In the genomic region with DNA sequence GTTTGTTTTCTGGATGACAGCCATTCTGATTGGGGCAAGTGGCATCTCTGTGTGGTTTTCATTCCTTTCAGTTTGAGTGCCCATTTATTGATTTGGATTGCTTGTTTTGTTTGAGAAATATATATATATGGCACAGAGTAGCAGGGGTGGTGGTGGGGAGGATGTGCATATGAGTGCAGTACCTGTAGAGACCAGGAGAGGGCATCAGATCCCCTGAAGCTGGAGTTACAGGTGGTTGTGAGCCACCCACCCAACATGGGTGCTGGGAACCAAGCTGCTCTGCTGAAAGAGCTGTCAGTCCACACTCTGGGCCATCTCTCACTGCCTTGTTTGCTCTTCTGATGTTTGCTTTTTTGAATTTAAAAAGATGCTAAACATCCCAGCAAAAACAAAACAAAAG, we compare ENCODE assay signal across 14 mouse cellular contexts.
DNase-seq lines count a peak whose midpoint lies in the region; ATAC-seq and TF ChIP-seq lines count a peak whose summit lies in the region.
"Had no signal": no experiment of that assay in that cellular context is flagged by ENCODE, and none has a peak within 500 bp of the region (broad histone marks: within the 10 kb centered on the region; RNA-seq: fewer than 3 reads in every experiment).

No protein-coding gene starts in this region.

- H3K4me2 ChIP-seq in kidney, postnatal 0 days (ENCODE audit: low read length) = no peak overlapping the region
- H3K4me2 ChIP-seq: neural tube, embryonic 15.5 days had no signal

- no peaks in the 10 kb centered on the region for H3K27me3 ChIP-seq in kidney, postnatal 0 days (ENCODE audit: insufficient read depth, low read length)
- no peaks in the 10 kb centered on the region for H3K27me3 ChIP-seq in thymus, adult 2 months (ENCODE audit: control insufficient read depth, insufficient read depth, low read length)
- H3K27me3 ChIP-seq in G1E (ENCODE audit: insufficient read depth, low read length) = no peaks in the 10 kb centered on the region
- H3K27me3 ChIP-seq in splenic B cell, adult 2 months (ENCODE audit: control insufficient read depth, insufficient read depth, low read length, poor library complexity, severe bottlenecking) = no peaks in the 10 kb centered on the region
- H3K27me3 ChIP-seq: neural tube, embryonic 15.5 days had no signal

- H3K27ac ChIP-seq in kidney, postnatal 0 days = no peak overlapping the region
- H3K27ac ChIP-seq in thymus, adult 2 months (ENCODE audit: control insufficient read depth, insufficient read depth, low read length) = no peak overlapping the region
- H3K27ac ChIP-seq: neural tube, embryonic 15.5 days had no signal

- DNase-seq in kidney, postnatal 0 days (ENCODE audit: low spot score) = no peak
- DNase-seq in kidney, postnatal 14 days = no peak
- DNase-seq in thymus, adult 2 months = no peak
- no peak for DNase-seq in thymus, postnatal 0 days (ENCODE audit: low spot score)
- no peak for DNase-seq in G1E (ENCODE audit: low spot score)
- DNase-seq in splenic B cell, adult 2 months (ENCODE audit: low read depth, low spot score) = peak; percentile 52
- DNase-seq in embryo, embryonic 10.5 days (ENCODE audit: low spot score) = no peak
- DNase-seq: adrenal gland, adult 8-10 months; kidney, postnatal 10 days; right cerebral cortex, postnatal 14 days had no signal

- no peaks in the 10 kb centered on the region for H3K36me3 ChIP-seq in kidney, postnatal 0 days (ENCODE audit: insufficient read depth, low read length)
- no peaks in the 10 kb centered on the region for H3K36me3 ChIP-seq in thymus, adult 2 months (ENCODE audit: control insufficient read depth, insufficient read depth, low read length)
- no peaks in the 10 kb centered on the region for H3K36me3 ChIP-seq in G1E (replicated peaks)
- no peaks in the 10 kb centered on the region for H3K36me3 ChIP-seq in splenic B cell, adult 2 months (ENCODE audit: control insufficient read depth, insufficient read depth, low read length, poor library complexity, severe bottlenecking)
- H3K36me3 ChIP-seq: neural tube, embryonic 15.5 days had no signal

- TF ChIP-seq CTCF in kidney, postnatal 0 days (IDR thresholded peaks at IDR 0.05; ENCODE audit: low read depth) = peak; percentile 55
- TF ChIP-seq CTCF in thymus, adult 2 months (IDR thresholded peaks at IDR 0.05; ENCODE audit: borderline replicate concordance, control insufficient read depth, extremely low read depth, insufficient read depth, low read length, poor library complexity) = peak; percentile 58; the same call in 1 of the 2 replicates
- peak; percentile 28; the same call in 1 of the 2 replicates for TF ChIP-seq CTCF in G1E (IDR thresholded peaks at IDR 0.05; ENCODE audit: low read depth, low read length)

- H3K9me3 ChIP-seq in kidney, postnatal 0 days (replicated peaks; ENCODE audit: low read length) = no peaks in the 10 kb centered on the region
- H3K9me3 ChIP-seq in G1E (replicated peaks) = no peaks in the 10 kb centered on the region
- H3K9me3 ChIP-seq: neural tube, embryonic 15.5 days had no signal

- no peak overlapping the region for H3K9ac ChIP-seq in kidney, postnatal 0 days (ENCODE audit: low read depth, low read length)
- H3K9ac ChIP-seq: neural tube, embryonic 15.5 days had no signal

- no peak for TF ChIP-seq POLR2A in thymus, adult 2 months (IDR thresholded peaks at IDR 0.05; ENCODE audit: control insufficient read depth, extremely low read depth, insufficient read depth, low read length, poor library complexity)

- no peak for ATAC-seq in kidney, postnatal 0 days (replicated peaks; ENCODE audit: low FRiP score, low read depth)
- no peak for ATAC-seq in G1E (ENCODE audit: extremely low read depth, insufficient number of reproducible peaks, low FRiP score, poor library complexity, severe bottlenecking)
- no peak for ATAC-seq in erythroblast, adult 5-6 weeks (replicated peaks; ENCODE audit: low FRiP score, poor library complexity, severe bottlenecking)
- ATAC-seq: hindbrain, embryonic 16.5 days; midbrain, embryonic 16.5 days had no signal

- H3K4me3 ChIP-seq in kidney, postnatal 0 days (replicated peaks; ENCODE audit: low read depth, low read length) = no peak overlapping the region
- no peak overlapping the region for H3K4me3 ChIP-seq in thymus, adult 2 months (ENCODE audit: control insufficient read depth, insufficient read depth, low read length)
- no peak overlapping the region for H3K4me3 ChIP-seq in G1E (ENCODE audit: low read depth, low read length)
- H3K4me3 ChIP-seq: neural tube, embryonic 15.5 days had no signal

- no peaks in the 10 kb centered on the region for H3K4me1 ChIP-seq in kidney, postnatal 0 days (replicated peaks; ENCODE audit: insufficient read depth, low read length)
- H3K4me1 ChIP-seq in thymus, adult 2 months (replicated peaks; ENCODE audit: control insufficient read depth, insufficient read depth, low read length) = peaks cover 35% of the 10 kb centered on the region
- H3K4me1 ChIP-seq in G1E (ENCODE audit: insufficient read depth, low read depth, low read length) = no peaks in the 10 kb centered on the region
- H3K4me1 ChIP-seq: neural tube, embryonic 15.5 days had no signal
